Mouse (Mus musculus) natural killer cell, adult 2 months (primary cell): ENCODE results near the gene Rab11fip4.

ENCODE experiments used
- DNase-seq, 2 experiments: peaks; one replicate each; pipeline ENCODE4 v3.0.0; 2022; ENCODE audit warnings: low spot score in 2 of 2

Gene Rab11fip4

GRCm38 (mm10) chr11:79738725-79739558, 147.9 kb downstream of the Rab11fip4 start:
- DNase-seq = no peak

GRCm38 (mm10) chr11:79740740-79741512, 149.9 kb downstream of the Rab11fip4 start:
- no peak for DNase-seq

GRCm38 (mm10) chr11:79746552-79747102, 155.6 kb downstream of the Rab11fip4 start:
- no peak for DNase-seq
